Mouse (Mus musculus) liver, adult 2 months (tissue): ENCODE measurements around the gene Slc24a5.

Experiments used
- CTCF ChIP-seq: fragments of 200-500 bp; IDR thresholded peaks from 2 replicates; pipeline ENCODE4 v1.5.1; 2011; ENCODE audit warnings: low read depth, low read length, control low read depth
- POLR2A ChIP-seq: fragments of 200-500 bp; IDR thresholded peaks from 2 replicates; pipeline ENCODE4 v1.6.1; 2011; ENCODE audit warnings: low read length, control low read depth; ENCODE audit not compliant: insufficient read depth; ENCODE audit errors: extremely low read depth

DNA sequence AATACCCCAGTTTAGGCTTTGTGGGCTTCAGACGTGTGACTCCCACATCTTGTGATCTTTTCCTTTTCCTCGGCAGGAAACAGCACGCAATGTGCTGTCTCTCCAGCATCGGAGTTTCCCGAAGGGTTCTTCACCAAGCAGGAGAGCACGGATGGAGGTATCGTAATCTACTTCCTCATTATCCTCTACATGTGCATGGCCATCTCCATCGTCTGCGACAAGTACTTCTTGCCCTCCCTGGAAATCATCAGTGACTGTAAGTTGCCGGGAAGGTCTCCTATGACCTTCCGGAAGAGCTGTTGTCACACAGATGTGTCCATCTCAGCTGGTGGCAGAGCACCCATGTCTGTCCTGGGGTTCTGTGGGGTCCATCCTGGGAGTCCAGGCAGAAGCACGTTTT is 772 bp downstream of the Slc24a5 start:
- TF ChIP-seq POLR2A: no peak
- no peak for TF ChIP-seq CTCF
